Mouse (Mus musculus) duodenum, adult 2 months (tissue): ENCODE data around the gene Pten. TPM values are rescaled to one million over a fixed set of nuclear protein-coding genes. Genes with fewer than 3 reads are reported as not detected.

Experiments used
- polyA plus RNA-seq: library from polyadenylated mRNA; depleted of rRNA; stranded (reverse); fragments of >200 nt; gene quantifications from 2 replicates; pipeline ENCODE4 v1.2.3, GENCODE M21; 2012; ENCODE audit warnings: low replicate concordance; rRNA removed

Gene Pten
- 10.8 and 12.8 TPM in 2 replicates for polyA plus RNA-seq

DNA sequence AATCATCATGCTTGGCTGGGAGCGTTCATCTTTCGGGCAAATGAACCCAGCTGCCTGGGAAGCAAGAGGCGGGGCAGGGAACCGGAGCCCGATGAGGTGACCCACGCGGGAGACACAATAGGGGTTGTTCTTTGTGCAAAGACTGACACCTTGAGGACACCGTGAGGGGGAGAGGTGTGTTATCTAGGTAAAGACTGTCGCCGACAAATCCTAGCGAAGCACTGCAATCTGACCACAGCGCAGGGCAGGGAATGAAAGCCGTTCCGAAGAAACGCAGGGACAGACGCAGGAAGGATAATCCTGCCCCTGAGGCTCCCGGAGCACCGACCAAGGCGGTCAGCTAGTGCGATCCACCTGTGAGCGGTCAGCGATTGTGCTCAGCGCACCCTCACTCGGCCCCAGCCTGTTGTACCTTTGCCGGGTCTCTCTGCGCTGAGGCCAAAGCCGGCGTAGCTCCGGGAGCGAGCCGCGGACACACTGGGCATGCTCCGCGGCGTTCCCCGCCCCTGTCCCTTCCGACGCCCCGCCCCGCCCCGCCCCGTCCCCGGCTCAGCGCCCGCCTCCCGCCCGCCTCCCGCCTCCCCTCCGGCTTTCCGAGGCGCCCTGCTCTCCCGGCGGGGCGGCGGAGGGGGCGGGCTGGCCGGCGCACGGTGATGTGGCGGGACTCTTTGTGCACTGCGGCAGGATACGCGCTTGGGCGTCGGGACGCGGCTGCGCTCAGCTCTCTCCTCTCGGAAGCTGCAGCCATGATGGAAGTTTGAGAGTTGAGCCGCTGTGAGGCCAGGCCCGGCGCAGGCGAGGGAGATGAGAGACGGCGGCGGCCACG, at the start of gene Pten:
Gene Pten, plus strand, starts transcription at position 598 of the 826 bp plus-strand sequence.

DNA sequence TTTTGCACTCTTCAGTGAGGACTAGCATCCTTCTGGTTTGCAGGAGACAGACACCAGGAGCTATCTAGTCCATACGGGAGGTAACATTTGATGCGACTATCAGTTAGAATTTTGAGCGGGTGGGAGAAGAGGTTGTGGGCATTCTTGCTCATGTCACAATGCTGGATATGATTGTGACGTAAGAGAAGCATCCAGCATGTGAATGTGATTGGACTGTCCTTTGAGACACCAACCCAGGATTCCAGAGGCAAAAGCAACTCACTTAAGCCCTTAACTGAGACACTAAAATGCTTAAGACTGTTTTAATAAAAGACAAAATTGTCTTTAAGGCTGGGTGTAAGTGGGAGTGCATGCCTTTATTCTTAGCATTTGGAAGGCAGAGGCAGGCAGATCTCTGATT, 17.6 kb upstream of the Pten start, which contains the start of gene Atad1:
Gene Atad1, minus strand, starts transcription at position 101 of the 400 bp plus-strand sequence.

Other genes with a start within 250 kb of the Pten start
- 13.7 and 129 TPM in 2 replicates for gene Papss2, start 161.7 kb upstream of the Pten start, polyA plus RNA-seq
- gene Atad1, start 17.7 kb upstream of the Pten start, polyA plus RNA-seq = 1.0 and 1.3 TPM in 2 replicates